Mouse (Mus musculus): ENCODE data around the gene Cage1. TPM values are rescaled to one million over a fixed set of nuclear protein-coding genes. Genes with fewer than 3 reads are reported as not detected.

Gene Cage1
- polyA plus RNA-seq (2012; rRNA removed), result 0.62 and 0.76 TPM in 2 replicates

DNA sequence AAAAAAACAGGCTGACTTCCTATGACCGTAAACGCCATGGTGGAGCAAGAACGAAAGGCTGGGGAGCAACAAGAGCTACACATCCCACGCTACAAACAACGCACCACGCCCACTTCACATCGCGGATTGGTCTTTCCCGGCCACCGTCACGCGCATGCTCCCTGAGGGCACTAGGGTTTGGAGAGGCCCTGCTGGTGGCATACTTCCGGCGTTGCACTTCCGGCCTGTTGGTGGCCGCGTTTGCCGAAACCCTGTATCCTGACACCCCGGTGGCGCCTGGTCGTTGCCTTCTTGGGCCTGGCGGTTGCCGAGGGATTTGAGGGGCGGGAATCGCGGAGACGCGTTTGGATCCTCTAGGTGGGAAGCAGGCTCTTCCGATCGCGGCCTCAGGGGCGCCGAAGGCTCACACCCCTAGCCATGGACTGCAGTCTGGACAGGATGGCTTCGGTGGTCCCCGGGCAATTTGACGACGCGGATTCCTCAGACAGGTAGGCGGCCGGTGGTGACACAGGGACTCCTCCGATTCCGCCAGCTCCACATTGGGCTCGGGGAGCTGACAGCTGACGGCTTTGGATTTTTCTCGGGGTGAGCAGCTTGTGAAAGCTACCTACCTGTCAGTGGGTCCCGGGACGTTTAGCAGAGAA is at the start of gene Cage1:
Cage1 (minus strand) TSS at position 26 of the 644 bp plus-strand sequence.

DNA sequence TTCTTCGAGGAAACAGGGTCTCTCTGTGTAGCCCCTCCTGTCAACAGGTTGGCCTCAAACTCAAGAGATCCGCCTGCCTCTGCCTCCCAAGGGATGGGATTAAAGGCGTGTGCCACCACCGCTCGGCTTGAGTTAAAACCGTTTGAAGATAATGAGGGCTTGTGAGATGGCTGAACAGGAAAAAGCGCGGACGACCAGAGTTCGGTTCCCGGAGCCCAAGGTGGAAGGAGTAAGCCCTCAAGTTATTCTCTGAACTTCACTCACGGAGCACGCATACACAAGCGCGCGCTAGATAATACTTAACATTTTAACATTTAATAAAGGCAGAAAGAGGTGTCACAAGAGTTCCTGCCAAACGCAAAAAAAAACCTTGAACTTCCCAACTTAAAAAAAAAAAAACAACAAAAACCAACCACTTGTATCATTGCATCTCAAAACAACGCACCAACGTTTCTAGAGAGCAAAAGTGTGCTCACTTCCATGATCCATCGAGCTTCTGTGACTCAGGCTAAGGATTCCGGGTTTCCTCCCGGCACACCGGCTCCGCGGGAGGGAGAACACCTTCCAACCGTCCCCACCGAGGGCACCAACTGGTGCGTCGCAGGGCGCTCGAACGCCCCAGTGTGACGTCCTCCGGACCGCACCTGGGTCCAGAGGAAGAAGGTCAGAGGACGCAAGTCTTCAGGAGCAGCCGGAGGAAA is 376 bp downstream of the Cage1 start, which contains the start of gene Riok1:
Riok1 (plus strand) TSS at position 653 of the 701 bp plus-strand sequence.

DNA sequence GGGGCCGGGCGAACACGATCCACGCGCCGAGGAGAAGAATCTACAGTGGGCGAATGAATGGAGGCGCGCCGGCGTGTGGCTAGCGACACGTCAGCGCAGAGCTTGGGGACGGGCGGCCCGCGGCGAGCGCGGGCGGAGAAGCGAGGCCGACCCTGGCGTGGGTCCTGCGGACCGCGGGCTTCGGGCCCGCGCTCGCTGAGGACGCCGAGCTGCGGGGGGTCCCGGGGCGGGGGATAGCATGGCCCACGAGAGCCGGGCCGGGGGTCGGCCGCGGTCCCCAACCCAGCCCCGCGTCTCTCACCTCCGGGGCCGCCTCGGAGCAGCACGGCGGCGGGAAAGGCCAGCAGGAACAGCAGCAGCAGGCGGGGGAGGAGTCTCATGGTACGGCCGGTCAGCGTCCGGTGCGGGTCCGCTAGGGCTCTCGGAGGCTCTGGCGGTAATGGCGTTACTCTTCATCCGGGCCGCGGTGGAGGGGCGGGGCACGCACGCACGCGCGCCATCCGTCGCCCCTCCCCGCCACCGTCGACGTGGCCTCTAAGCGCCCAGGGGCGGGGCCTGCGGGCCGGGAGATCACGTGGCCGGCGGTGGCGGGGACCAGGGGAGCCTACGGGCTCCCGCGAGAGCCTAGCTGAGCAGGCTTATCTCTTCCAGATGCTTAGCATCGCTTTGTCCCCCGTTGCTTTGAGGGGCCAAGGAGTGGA is 43.0 kb downstream of the Cage1 start, which contains the start of gene Ssr1:
Ssr1 (minus strand) TSS at position 514 of the 701 bp plus-strand sequence.

Other genes starting within 250 kb of the Cage1 start
- 36.7 and 39.4 TPM in 2 replicates for gene Ssr1, start 42.9 kb downstream of the Cage1 start, polyA plus RNA-seq (2012; rRNA removed)
- 67.8 and 86.2 TPM in 2 replicates for gene Riok1, start 74 bp downstream of the Cage1 start, polyA plus RNA-seq (2012; rRNA removed)
- 1.7 and 3.6 TPM in 2 replicates for gene Dsp, start 114.2 kb upstream of the Cage1 start, polyA plus RNA-seq (2012; rRNA removed)
- 56.8 and 113 TPM in 2 replicates for gene Snrnp48, start 167.9 kb upstream of the Cage1 start, polyA plus RNA-seq (2012; rRNA removed)

Measured in central nervous system, embryonic 11.5 days (tissue).